Mouse (Mus musculus) heart, embryonic 14.5 days (tissue): Measurements from ENCODE around the gene Ccdc84. TPM values are rescaled to one million over a fixed set of nuclear protein-coding genes. Genes with fewer than 3 reads are reported as not detected.
A peak's percentile ranks its signal among the peaks of the same experiment; 100 is the strongest.

ENCODE experiments used
- ATAC-seq: fragments of 200-750 bp; cut with Nextera tagmentation; 2 replicates; pipeline ENCODE4 v1.8.0; 2017; ENCODE audit warnings: low read depth, moderate TSS enrichment; ENCODE audit not compliant: insufficient number of reproducible peaks, insufficient read depth, low FRiP score
- H3K27ac ChIP-seq, 2 experiments: fragments of 200-500 bp in 1 of 2; fragments of 300-500 bp in 1 of 2; sonication (generic) in 1 of 2; replicated peaks in 1 of 2; 2 replicates each; pipeline ENCODE4 v1.5.1; 2012 to 2014; ENCODE audit warnings: low read depth in 2 of 2, low read length in 2 of 2, control low read depth in 1 of 2, mild to moderate bottlenecking in 1 of 2, mixed read lengths in 1 of 2; ENCODE audit not compliant: control insufficient read depth in 1 of 2, insufficient read depth in 1 of 2
- H3K27me3 ChIP-seq: fragments of 300-500 bp; sonication (generic); 2 replicates; pipeline ENCODE4 v1.6.1; 2014; ENCODE audit warnings: mild to moderate bottlenecking, low read length, control low read depth; ENCODE audit not compliant: control insufficient read depth, insufficient read depth
- H3K36me3 ChIP-seq: fragments of 300-500 bp; sonication (generic); 2 replicates; pipeline ENCODE4 v1.6.1; 2014; ENCODE audit warnings: mild to moderate bottlenecking, control low read depth, low read length, mixed read lengths; ENCODE audit not compliant: control insufficient read depth, insufficient read depth
- H3K4me1 ChIP-seq, 2 experiments: fragments of 200-500 bp in 1 of 2; fragments of 300-500 bp in 1 of 2; sonication (generic) in 1 of 2; 2 replicates each; pipeline ENCODE4 v1.6.1; 2012 to 2014; ENCODE audit warnings: low read length in 2 of 2, control low read depth in 1 of 2, mixed read lengths in 1 of 2; ENCODE audit not compliant: control insufficient read depth in 2 of 2, insufficient read depth in 2 of 2
- H3K4me2 ChIP-seq: fragments of 300-500 bp; sonication (generic); 2 replicates; pipeline ENCODE4 v1.6.1; 2014; ENCODE audit warnings: mild to moderate bottlenecking, low read length
- H3K4me3 ChIP-seq, 2 experiments: fragments of 200-500 bp in 1 of 2; fragments of 300-500 bp in 1 of 2; sonication (generic) in 1 of 2; 2 replicates each; pipeline ENCODE4 v1.5.1; 2012 to 2014; ENCODE audit warnings: low read length in 2 of 2, mild to moderate bottlenecking in 2 of 2, control low read depth in 1 of 2, low read depth in 1 of 2, moderate library complexity in 1 of 2; ENCODE audit not compliant: control insufficient read depth in 1 of 2, insufficient read depth in 1 of 2
- H3K9ac ChIP-seq: fragments of 300-500 bp; sonication (generic); 2 replicates; pipeline ENCODE4 v1.6.1; 2014; ENCODE audit warnings: mild to moderate bottlenecking, low read length
- H3K9me3 ChIP-seq: fragments of 300-500 bp; sonication (generic); 2 replicates; pipeline ENCODE4 v1.6.1; 2016; ENCODE audit warnings: low read length, control low read depth; ENCODE audit not compliant: control insufficient read depth
- WGBS: fragments of 180-500 bp; shearing (Covaris S2); extraction: QIAGEN DNeasy Blood & Tissue Kit; methylation state at CpG from one replicate; pipeline ENCODE4 v1.1.7; 2014; 5-methylcytosine and 5-hydroxymethylcytosine counted together
- polyA plus RNA-seq: library from polyadenylated mRNA; unstranded; fragments of >200 nt; fragmentation: Nextera tagmentation; extraction: Ambion mirVana; gene quantifications from 2 replicates; pipeline ENCODE4 v1.2.1, GENCODE M21; 2014

The Ccdc84 gene
- polyA plus RNA-seq, 1 experiment from 2014 or later: 19.5 TPM

- under 1% methylated on average over 43 of the region's 43 CpGs for WGBS
- Histone ChIP-seq H3K27me3 (no peaks in the 10 kb centered on the region), H3K36me3 (peaks cover 38% of the 10 kb centered on the region), H3K4me2 (peak within 1 kb of the TSS; percentile 92), H3K4me1 (peaks cover 13 to 34% of the 10 kb centered on the region in 2 experiments), H3K27ac (peak within 1 kb of the TSS; percentile 64 to 91), H3K4me3 (peak within 1 kb of the TSS; percentile 58 to 77), H3K9ac (peak within 1 kb of the TSS; percentile 88), H3K9me3 (no peaks in the 10 kb centered on the region)
- ATAC-seq: peak; percentile 96
Observed at GRCm38 (mm10) chr9:44396684-44397411, 21.5 kb downstream of the Ccdc84 start, which contains the start of gene Slc37a4. Gene Slc37a4, plus strand, starts transcription at chr9:44396852.

- no peak overlapping the region for H3K4me2 ChIP-seq
- ATAC-seq: no peak
- no peaks in the 10 kb centered on the region for H3K4me1 ChIP-seq
- no peak overlapping the region for H3K4me3 ChIP-seq
- H3K9ac ChIP-seq: no peak overlapping the region
- H3K27me3 ChIP-seq: no peaks in the 10 kb centered on the region
- H3K9me3 ChIP-seq: no peaks in the 10 kb centered on the region
- no peak overlapping the region for H3K27ac ChIP-seq
- 37% methylated on average over 4 of the region's 4 CpGs for WGBS
- peaks cover 54% of the 10 kb centered on the region for H3K36me3 ChIP-seq
Observed at GRCm38 (mm10) chr9:44391466-44391865, 26.9 kb downstream of the Ccdc84 start.

GRCm38 (mm10) chr9:44389273-44389672 lies 29.1 kb downstream of the Ccdc84 start:
- H3K4me3 ChIP-seq: no peak overlapping the region
- no peak overlapping the region for H3K9ac ChIP-seq
- no peak overlapping the region for H3K4me2 ChIP-seq
- no peaks in the 10 kb centered on the region for H3K27me3 ChIP-seq
- ATAC-seq: no peak
- H3K9me3 ChIP-seq: no peaks in the 10 kb centered on the region
- 63% methylated on average over 8 of the region's 8 CpGs for WGBS
- H3K36me3 ChIP-seq: peaks cover 76% of the 10 kb centered on the region
- no peaks in the 10 kb centered on the region for H3K4me1 ChIP-seq
- no peak overlapping the region for H3K27ac ChIP-seq

- Histone ChIP-seq H3K4me1 (no peaks in the 10 kb centered on the region), H3K27ac (no peak overlapping the region), H3K27me3 (no peaks in the 10 kb centered on the region), H3K4me2 (no peak overlapping the region), H3K9me3 (no peaks in the 10 kb centered on the region), H3K9ac (no peak overlapping the region), H3K4me3 (no peak overlapping the region), H3K36me3 (peaks cover 95% of the 10 kb centered on the region)
- WGBS: 58% methylated on average over 3 of the region's 3 CpGs
- no peak for ATAC-seq
Observed at GRCm38 (mm10) chr9:44387221-44387620, 31.1 kb downstream of the Ccdc84 start.

- Histone ChIP-seq H3K27me3 (no peaks in the 10 kb centered on the region), H3K27ac (no peak overlapping the region), H3K9ac (no peak overlapping the region), H3K4me1 (peaks cover 8 to 11% of the 10 kb centered on the region in 2 experiments; a peak in 3 of 4 replicates), H3K36me3 (peaks cover 90% of the 10 kb centered on the region), H3K4me2 (no peak overlapping the region), H3K9me3 (no peaks in the 10 kb centered on the region), H3K4me3 (no peak overlapping the region)
- 90% methylated on average over 13 of the region's 13 CpGs for WGBS
- ATAC-seq: no peak
Observed at GRCm38 (mm10) chr9:44384596-44384995, 33.8 kb downstream of the Ccdc84 start.

GRCm38 (mm10) chr9:44379862-44380261 lies 38.5 kb downstream of the Ccdc84 start:
- WGBS: 6% methylated on average over 15 of the region's 15 CpGs
- no peaks in the 10 kb centered on the region for H3K27me3 ChIP-seq
- H3K36me3 ChIP-seq: peaks cover 42% of the 10 kb centered on the region
- H3K4me2 ChIP-seq: peak overlapping the region; percentile 75
- H3K9ac ChIP-seq: peak overlapping the region; percentile 92
- H3K27ac ChIP-seq: peak overlapping the region; percentile 71 to 80
- H3K4me3 ChIP-seq: peak overlapping the region; percentile 74 to 76
- no peaks in the 10 kb centered on the region for H3K9me3 ChIP-seq
- ATAC-seq: no peak
- H3K4me1 ChIP-seq: peaks cover 10 to 20% of the 10 kb centered on the region in 2 experiments; a peak in 3 of 4 replicates

GRCm38 (mm10) chr9:44379054-44379834 lies 39.1 kb downstream of the Ccdc84 start, which contains the start of gene Hyou1:
Gene Hyou1, plus strand, starts transcription at chr9:44379490.
- Histone ChIP-seq H3K9me3 (no peaks in the 10 kb centered on the region), H3K9ac (peak within 1 kb of the TSS; percentile 92), H3K4me3 (peak within 1 kb of the TSS; percentile 76 to 86), H3K4me2 (peak within 1 kb of the TSS; percentile 85), H3K36me3 (peaks cover 36% of the 10 kb centered on the region), H3K27ac (peak within 1 kb of the TSS; percentile 80 to 82), H3K27me3 (no peaks in the 10 kb centered on the region), H3K4me1 (peaks cover 10 to 20% of the 10 kb centered on the region in 2 experiments; a peak in 3 of 4 replicates)
- ATAC-seq: peak; percentile 98
- WGBS: under 1% methylated on average over 83 of the region's 83 CpGs
